Mouse (Mus musculus) intestine, postnatal 0 days (tissue): Measurements from ENCODE around the gene Odf3l1. TPM values are rescaled to one million over a fixed set of nuclear protein-coding genes. Genes with fewer than 3 reads are reported as not detected.
A peak's percentile ranks its signal among the peaks of the same experiment; 100 is the strongest.

Experiments
- ATAC-seq: fragments of 200-750 bp; cut with Nextera tagmentation; 2 replicates; pipeline ENCODE4 v1.8.0; 2017; ENCODE audit warnings: mild to moderate bottlenecking, moderate TSS enrichment, moderate library complexity
- H3K27ac ChIP-seq: fragments of 300-500 bp; sonication (generic); 2 replicates; pipeline ENCODE4 v1.5.1; 2014; ENCODE audit warnings: mild to moderate bottlenecking, low read depth, low read length, moderate library complexity
- H3K27me3 ChIP-seq: fragments of 300-500 bp; sonication (generic); replicated peaks from 2 replicates; pipeline ENCODE4 v1.6.1; 2014; ENCODE audit warnings: low read length, mixed read lengths; ENCODE audit not compliant: control insufficient read depth, insufficient read depth
- H3K36me3 ChIP-seq: fragments of 300-500 bp; sonication (generic); 2 replicates; pipeline ENCODE4 v1.6.1; 2014; ENCODE audit warnings: mild to moderate bottlenecking, moderate library complexity; ENCODE audit not compliant: control insufficient read depth, insufficient read depth
- H3K4me1 ChIP-seq: fragments of 300-500 bp; sonication (generic); replicated peaks from 2 replicates; pipeline ENCODE4 v1.6.1; 2014; ENCODE audit warnings: antibody characterized with exemption, low read length, mixed read lengths; ENCODE audit not compliant: control insufficient read depth, insufficient read depth
- H3K4me2 ChIP-seq: fragments of 300-500 bp; sonication (generic); replicated peaks from 2 replicates; pipeline ENCODE4 v1.6.1; 2014; ENCODE audit warnings: low read depth, mild to moderate bottlenecking, moderate library complexity
- H3K4me3 ChIP-seq: fragments of 300-500 bp; sonication (generic); 2 replicates; pipeline ENCODE4 v1.5.1; 2014; ENCODE audit warnings: low read depth, low read length
- H3K9ac ChIP-seq: fragments of 300-500 bp; sonication (generic); 2 replicates; pipeline ENCODE4 v1.6.1; 2014; ENCODE audit warnings: mild to moderate bottlenecking, low read depth, low read length
- H3K9me3 ChIP-seq: fragments of 300-500 bp; sonication (generic); 2 replicates; pipeline ENCODE4 v1.6.1; 2016; ENCODE audit warnings: mixed run types; ENCODE audit not compliant: control insufficient read depth
- CTCF ChIP-seq: sonication (generic); IDR thresholded peaks from 2 replicates; pipeline ENCODE4 v1.5.1; 2016; ENCODE audit warnings: low read depth, mild to moderate bottlenecking, control low read depth, antibody characterized with exemption, moderate library complexity
- WGBS: fragments of 180-500 bp; shearing (Covaris S2); extraction: QIAGEN DNeasy Blood & Tissue Kit; methylation state at CpG from one replicate; pipeline ENCODE4 v1.1.7; 2014; 5-methylcytosine and 5-hydroxymethylcytosine counted together
- polyA plus RNA-seq: library from polyadenylated mRNA; unstranded; fragments of >200 nt; fragmentation: Nextera tagmentation; extraction: Ambion mirVana; gene quantifications from 2 replicates; pipeline ENCODE4 v1.2.1, GENCODE M21; 2015

Odf3l1 gene
- polyA plus RNA-seq, 1 experiment from 2014 or later, result 0.70 TPM

DNA sequence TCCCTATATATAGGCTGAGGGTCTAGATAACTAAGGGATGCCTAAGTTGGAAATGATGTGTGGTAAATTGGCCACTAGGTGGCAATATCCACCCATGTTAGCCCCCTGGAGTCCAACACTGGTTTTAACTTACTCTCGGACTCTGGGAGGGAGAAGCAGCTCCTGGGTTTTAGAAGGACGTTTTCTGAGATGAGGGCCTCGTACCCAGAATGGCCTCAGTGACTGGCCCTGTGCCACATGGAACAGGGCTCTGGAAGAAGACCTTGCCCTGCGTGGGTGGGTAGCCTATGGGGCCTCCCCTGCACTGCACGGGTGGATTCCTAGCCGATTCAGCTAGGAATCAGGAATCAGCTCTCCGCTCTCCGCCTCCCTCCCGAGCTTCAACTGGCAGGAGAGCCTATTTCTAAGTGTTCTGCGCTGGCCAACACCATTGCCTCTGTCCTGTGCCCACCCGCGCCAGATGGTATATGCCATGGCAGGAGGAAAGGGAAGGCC is 27.1 kb upstream of the Odf3l1 start:
- Histone ChIP-seq H3K4me1 (no peaks in the 10 kb centered on the region), H3K9ac (no peak overlapping the region), H3K9me3 (no peaks in the 10 kb centered on the region), H3K27ac (no peak overlapping the region), H3K36me3 (peaks cover 16% of the 10 kb centered on the region; the same call in 1 of the 2 replicates), H3K4me2 (no peak overlapping the region), H3K4me3 (no peak overlapping the region), H3K27me3 (peaks cover 6% of the 10 kb centered on the region; the same call in 1 of the 2 replicates)
- peak; percentile 93 for TF ChIP-seq CTCF
- 39% methylated on average over 12 of the region's 12 CpGs for WGBS
- peak; percentile 44; the same call in 1 of the 2 replicates for ATAC-seq

DNA sequence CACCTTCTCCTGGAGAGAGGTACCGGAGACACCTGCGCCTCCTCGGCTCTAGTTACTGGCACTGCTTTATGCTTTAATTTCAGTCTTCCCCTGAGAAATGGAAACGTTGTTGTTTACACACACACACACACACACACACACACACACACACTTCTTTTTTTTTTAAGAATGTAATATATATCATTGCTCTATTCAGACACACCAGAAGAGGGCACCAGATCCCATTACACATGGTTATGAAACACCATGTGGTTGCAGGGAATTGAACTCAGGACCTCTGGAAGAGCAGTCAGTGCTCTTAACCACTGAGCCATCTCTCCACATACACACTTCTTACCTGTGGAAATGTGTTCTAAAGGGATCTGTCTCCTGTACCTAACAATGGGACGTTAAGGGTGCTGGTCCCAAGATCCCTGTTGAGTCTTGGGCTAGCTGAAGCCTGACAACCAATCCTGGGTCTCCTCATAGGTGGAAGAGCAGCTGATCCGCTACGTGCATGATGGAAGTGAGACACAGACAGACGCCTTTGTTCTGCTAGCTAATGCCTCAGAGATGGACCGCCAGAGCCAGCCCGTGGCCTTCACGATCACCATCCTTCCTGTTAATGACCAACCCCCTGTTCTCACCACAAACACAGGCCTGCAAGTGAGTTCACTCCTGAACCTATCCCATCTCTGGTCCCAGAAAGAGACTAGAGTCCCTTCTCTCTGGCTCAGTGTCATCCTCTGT is 26.2 kb upstream of the Odf3l1 start:
- WGBS, result 64% methylated on average over 11 of the region's 11 CpGs
- no peaks in the 10 kb centered on the region for H3K9me3 ChIP-seq
- no peak overlapping the region for H3K9ac ChIP-seq
- H3K36me3 ChIP-seq, result peaks cover 21% of the 10 kb centered on the region; the same call in 1 of the 2 replicates
- TF ChIP-seq CTCF, result 0 out of 2 replicates have a peak, but pooled peaks have one; percentile 14
- H3K27me3 ChIP-seq, result peaks cover 6% of the 10 kb centered on the region; the same call in 1 of the 2 replicates
- no peak overlapping the region for H3K27ac ChIP-seq
- no peak overlapping the region for H3K4me2 ChIP-seq
- ATAC-seq, result no peak
- no peaks in the 10 kb centered on the region for H3K4me1 ChIP-seq
- H3K4me3 ChIP-seq, result no peak overlapping the region

GRCm38 (mm10) chr9:56889817-56890216 is 25.3 kb upstream of the Odf3l1 start:
- Histone ChIP-seq H3K27me3 (peaks cover 6% of the 10 kb centered on the region; the same call in 1 of the 2 replicates), H3K9me3 (no peaks in the 10 kb centered on the region), H3K4me2 (peak overlapping the region; percentile 38; the same call in 1 of the 2 replicates), H3K36me3 (peaks cover 21% of the 10 kb centered on the region; the same call in 1 of the 2 replicates), H3K4me1 (no peaks in the 10 kb centered on the region), H3K27ac (no peak overlapping the region), H3K9ac (no peak overlapping the region), H3K4me3 (no peak overlapping the region)
- ATAC-seq, result peak; percentile 62
- WGBS, result 16% methylated on average over 14 of the region's 14 CpGs
- TF ChIP-seq CTCF, result peak; percentile 96

- peaks cover 6% of the 10 kb centered on the region; the same call in 1 of the 2 replicates for H3K27me3 ChIP-seq
- H3K9ac ChIP-seq, result no peak overlapping the region
- no peaks in the 10 kb centered on the region for H3K4me1 ChIP-seq
- no peak overlapping the region for H3K4me3 ChIP-seq
- WGBS, result 90% methylated on average over 16 of the region's 16 CpGs
- ATAC-seq, result no peak
- H3K9me3 ChIP-seq, result no peaks in the 10 kb centered on the region
- H3K36me3 ChIP-seq, result peaks cover 19% of the 10 kb centered on the region; the same call in 1 of the 2 replicates
- no peak overlapping the region for H3K4me2 ChIP-seq
- no peak for TF ChIP-seq CTCF
- no peak overlapping the region for H3K27ac ChIP-seq
Measured at GRCm38 (mm10) chr9:56887581-56887980, 23.1 kb upstream of the Odf3l1 start.

- Histone ChIP-seq H3K4me2 (no peak overlapping the region), H3K27me3 (peaks cover 6% of the 10 kb centered on the region; the same call in 1 of the 2 replicates), H3K9me3 (no peaks in the 10 kb centered on the region), H3K27ac (no peak overlapping the region), H3K36me3 (peaks cover 13% of the 10 kb centered on the region; the same call in 1 of the 2 replicates), H3K4me1 (no peaks in the 10 kb centered on the region), H3K9ac (no peak overlapping the region), H3K4me3 (no peak overlapping the region)
- no peak for TF ChIP-seq CTCF
- WGBS, result 89% methylated on average over 15 of the region's 15 CpGs
- no peak for ATAC-seq
Measured at GRCm38 (mm10) chr9:56886601-56887000, 22.1 kb upstream of the Odf3l1 start.

DNA sequence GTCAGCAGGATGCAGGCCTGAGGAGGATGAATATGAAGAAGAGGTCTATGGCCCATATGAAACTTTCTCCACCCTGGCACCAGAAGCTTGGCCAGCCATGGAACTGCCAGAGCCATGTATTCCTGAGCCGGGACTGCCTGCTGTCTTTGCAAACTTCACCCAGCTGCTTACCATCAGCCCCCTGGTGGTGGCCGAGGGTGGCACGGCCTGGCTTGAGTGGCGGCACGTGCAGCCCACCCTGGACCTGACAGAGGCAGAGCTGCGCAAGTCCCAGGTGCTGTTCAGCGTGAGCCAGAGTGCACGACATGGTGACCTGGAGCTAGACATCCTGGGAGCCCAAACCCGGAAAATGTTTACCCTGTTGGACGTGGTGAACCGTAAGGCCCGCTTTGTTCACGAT is 21.6 kb upstream of the Odf3l1 start:
- Histone ChIP-seq H3K9ac (no peak overlapping the region), H3K4me3 (no peak overlapping the region), H3K27ac (no peak overlapping the region), H3K4me1 (no peaks in the 10 kb centered on the region), H3K27me3 (peaks cover 6% of the 10 kb centered on the region; the same call in 1 of the 2 replicates), H3K4me2 (no peak overlapping the region), H3K36me3 (peaks cover 13% of the 10 kb centered on the region; the same call in 1 of the 2 replicates), H3K9me3 (no peaks in the 10 kb centered on the region)
- peak; percentile 74 for TF ChIP-seq CTCF
- WGBS, result 58% methylated on average over 13 of the region's 13 CpGs
- no peak for ATAC-seq
